Mouse (Mus musculus) layer of hippocampus, postnatal 14 days (tissue): ENCODE data around the gene Diras1. TPM values are rescaled to one million over a fixed set of nuclear protein-coding genes. Genes with fewer than 3 reads are reported as not detected.
A peak's percentile ranks its signal among the peaks of the same experiment; 100 is the strongest.

Experiments
- DNase-seq, 2 experiments: peaks; one replicate each; pipeline ENCODE4 v3.0.0; 2021 to 2022; ENCODE audit warnings: low spot score in 2 of 2, mixed read lengths in 1 of 2
- total RNA-seq, 2 experiments: library from RNA; stranded (reverse); gene quantifications; 2 replicates each; pipeline ENCODE4 v1.2.3; 2021

The Diras1 gene
- total RNA-seq, 2 experiments from 2014 or later, result 100 to 105 TPM

DNA sequence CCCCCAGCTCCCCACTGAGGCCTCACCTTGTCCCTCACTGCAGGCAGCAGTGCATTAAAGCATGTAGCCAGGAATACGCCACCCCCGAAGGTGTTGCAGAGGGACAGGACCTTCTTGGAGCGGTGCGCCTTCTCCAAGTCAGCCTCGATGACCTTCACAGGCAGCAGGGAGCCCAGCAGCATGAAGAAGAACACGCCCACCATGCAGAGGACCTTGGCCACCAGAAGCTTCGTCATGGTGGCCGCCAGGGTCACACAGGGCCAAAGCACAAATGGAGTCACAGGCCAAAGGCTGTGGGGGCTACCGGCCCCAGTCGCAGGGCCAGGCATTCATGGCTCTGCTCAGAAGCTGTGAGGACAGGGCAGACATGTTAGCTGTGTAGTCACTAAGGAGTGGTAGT is 8.1 kb upstream of the Diras1 start:
- DNase-seq, result no peak

- DNase-seq, result no peak
Measured at GRCm38 (mm10) chr10:81029031-81029430, 3.6 kb upstream of the Diras1 start.

DNA sequence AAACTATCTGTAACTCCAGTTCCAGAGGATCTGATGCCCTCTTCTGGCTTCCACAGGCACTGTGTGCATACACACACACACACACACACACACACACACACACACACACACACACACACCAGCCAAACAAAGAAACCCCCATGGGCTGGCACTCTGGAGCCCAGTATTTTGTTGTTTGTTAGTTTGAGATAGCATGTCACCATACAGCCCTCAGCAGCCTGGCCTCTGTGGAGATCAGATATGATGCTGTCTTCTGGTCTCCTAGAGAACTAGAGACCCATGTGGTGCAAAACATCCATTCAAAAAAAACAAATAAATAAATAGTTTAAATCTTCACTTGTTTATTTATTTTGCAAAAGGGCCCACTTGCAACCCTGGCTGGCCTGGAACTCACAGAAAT is 2.8 kb upstream of the Diras1 start:
- DNase-seq, result no peak

DNA sequence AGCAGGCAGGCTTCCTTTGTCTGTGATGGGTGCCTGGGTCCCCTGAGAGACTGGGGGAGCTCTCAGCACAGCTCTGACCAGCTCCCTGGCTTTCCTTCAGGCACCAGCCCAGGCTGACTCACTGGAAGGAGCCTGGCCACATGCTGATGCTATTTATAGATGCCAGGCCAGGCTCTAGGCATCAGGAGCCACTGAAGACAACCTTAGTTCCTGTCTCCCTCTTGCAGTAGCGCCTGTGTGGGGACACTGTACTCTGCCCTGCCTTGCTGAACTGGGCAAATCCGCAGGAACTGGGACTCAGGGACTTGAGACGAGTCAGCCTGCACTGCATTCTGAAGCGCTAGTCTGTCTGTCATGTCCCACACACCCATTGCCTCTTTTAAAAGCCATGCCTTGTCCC is 1.9 kb upstream of the Diras1 start:
- DNase-seq, result no peak

GRCm38 (mm10) chr10:81026857-81027256 is 1.4 kb upstream of the Diras1 start:
- DNase-seq, result no peak

DNA sequence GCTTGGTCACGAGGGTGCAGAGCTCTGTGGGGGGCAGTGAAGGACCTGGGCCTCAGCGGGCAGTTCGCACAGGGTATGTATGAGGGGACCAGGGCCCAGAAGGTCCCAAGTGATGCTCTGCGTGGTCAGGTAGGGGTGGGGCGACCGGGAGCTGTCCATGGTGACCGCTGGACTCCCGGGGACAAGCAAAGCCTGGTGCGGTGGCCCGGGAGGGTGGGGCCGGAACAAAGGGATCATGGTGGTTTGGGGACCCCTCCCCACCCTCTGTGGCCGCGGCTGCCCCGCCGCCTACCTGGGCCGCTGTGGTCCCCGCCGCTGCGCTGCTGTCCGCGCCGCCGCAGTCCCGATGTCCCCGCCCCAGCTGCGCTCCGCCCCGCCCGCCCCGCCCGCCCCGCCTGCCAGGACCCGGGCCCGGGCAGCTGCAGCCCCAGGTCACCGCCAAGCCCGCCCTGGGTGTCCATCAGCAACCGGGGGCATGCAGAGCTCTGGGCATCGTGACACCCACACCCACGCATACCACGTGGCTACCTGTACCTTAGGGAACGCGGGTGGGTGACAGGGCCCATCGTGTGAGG is 328 bp downstream of the Diras1 start:
- DNase-seq, result no peak

DNA sequence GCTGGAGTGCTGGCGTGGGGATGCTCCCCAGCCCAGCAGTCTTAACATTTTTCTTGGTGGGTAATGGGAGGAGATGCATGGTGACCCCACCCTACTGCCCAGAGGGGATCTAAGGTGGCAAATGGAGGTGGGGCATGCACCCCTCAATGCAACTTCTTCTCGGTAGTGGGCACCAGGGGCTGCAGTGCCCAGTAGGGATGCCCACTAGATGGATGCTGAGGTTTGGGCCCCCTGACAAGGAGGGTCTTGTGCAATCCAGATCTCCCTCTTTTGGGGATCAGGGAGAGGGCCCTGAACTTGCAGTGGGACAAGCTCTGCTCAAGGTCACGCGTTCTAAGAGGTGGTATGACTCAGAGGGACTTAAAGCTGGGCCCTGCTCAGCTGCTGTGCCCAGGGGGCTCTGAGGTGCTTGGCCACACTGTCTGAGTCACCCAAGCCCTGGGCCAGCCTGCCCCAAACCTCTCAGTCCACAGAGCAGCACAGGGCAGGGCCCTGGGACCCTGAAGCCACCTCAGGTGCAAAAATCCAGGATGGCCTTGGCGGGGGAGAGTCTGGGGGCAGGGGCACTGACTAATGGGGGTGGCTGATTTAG is 1.0 kb downstream of the Diras1 start:
- DNase-seq, result no peak

- DNase-seq, result no peak
Measured at GRCm38 (mm10) chr10:81022744-81023143, 2.7 kb downstream of the Diras1 start.

DNA sequence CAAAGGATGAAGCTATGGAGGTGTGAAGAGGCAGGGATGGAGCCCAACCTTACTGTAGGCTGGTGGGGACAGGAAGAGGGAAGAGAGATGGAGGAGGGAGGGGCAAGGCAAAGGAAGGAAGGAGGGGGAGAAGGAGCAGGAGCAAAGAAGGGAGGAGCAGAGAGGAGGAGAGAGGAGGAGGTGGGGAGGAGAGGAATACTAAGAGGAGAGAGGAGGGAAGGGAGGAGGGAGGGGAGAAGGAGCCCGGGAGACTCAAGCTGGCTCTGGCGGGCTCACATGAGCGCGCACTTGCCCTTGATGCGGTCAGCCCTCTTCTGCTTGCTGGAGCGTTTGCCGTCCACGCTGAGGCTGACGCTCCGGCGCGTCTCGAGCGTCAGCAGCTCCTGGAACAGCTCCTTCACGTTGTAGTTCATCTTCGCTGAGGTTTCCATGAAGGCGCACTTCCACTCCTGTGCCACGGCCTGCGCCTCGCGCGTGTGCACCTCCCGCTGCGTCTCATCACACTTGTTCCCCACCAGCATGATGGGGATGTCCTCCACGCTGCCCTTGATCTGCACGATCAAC is 3.8 kb downstream of the Diras1 start:
- DNase-seq, result no peak

DNA sequence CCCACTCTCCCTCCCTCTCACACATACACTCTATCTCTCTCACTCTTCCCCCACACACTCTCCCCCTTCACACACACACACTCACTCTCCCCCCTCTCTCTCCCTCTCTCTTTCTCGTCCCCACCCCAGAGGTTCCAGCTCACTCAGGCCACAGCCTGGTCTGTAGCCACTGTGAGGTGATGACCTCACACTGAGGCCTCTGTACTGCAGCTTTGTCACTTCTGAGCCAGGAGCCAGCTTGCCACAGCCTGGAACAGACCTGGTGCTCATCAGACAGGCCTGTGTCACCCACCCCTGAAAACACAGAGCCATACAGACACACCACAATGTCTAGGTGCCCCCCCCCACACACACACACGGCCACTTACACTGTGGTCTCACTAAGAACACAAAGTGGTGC is 5.3 kb downstream of the Diras1 start:
- no peak for DNase-seq

GRCm38 (mm10) chr10:81019687-81020086 is 5.8 kb downstream of the Diras1 start:
- DNase-seq, result no peak

DNA sequence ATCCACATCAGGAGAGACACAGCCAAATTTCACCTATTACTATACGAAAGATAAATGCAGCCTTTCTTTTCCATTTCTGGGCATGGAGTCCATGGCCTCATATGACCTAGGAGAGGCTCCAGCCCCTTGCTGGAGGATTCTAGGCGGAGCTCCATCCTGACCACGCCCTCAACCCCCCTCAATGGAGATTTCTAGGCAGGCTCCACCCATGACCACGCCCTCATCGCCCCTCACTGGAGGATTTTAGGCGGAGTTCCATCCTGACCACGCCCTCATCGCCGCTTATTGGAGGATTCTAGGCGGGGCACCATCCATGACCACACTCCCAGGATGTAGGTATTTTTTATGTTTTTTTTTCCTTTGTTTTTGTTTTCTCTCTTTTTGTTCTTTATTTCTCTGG is 7.1 kb downstream of the Diras1 start:
- peak in 1 of 2 experiments; percentile 72 for DNase-seq

DNA sequence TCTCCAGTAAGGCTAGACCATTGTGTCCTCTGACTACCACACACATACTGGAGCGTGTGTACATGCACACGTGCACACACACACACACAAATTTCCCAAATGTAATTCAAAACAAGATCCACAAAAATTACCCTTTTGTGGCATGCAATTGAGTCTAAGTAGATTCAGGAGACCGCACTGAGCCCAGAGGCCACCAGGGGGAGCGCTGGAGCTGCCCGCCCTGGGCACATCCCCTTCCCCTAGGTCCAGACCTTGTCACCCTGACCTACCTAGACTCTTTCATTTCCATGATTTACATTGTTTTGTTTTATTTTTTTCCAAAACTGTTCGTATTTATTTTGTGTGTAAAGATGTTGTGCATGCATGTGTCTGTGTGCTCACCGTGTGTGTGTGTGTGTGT is 8.8 kb downstream of the Diras1 start:
- DNase-seq, result no peak

DNA sequence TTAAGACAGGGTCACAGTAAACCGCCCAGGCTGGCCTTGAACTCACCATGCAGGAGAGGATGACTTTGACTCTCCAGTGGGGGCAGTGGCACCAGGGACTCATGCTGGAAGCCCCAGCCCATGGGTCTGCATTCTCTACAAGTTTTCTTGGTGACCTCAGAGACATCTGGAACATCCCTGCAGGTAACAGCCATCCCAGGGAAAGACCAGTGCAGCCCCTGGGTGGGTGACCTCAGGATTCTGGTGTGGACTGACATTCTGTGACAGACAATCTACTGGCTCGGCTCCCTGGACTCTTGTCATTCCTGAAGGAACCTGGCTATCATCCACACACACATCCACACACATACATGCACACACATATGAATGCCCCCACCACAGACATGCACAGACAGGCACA is 9.8 kb downstream of the Diras1 start:
- no peak for DNase-seq

- DNase-seq, result peak; percentile 97 to 99
Measured at GRCm38 (mm10) chr10:81014393-81015384, 10.8 kb downstream of the Diras1 start, which contains the start of gene Gng7. Gene Gng7 (minus strand): TSS chr10:81014945.

GRCm38 (mm10) chr10:81010851-81011250 is 14.6 kb downstream of the Diras1 start:
- no peak for DNase-seq

- no peak for DNase-seq
Measured at GRCm38 (mm10) chr10:81007240-81007639, 18.2 kb downstream of the Diras1 start.

DNA sequence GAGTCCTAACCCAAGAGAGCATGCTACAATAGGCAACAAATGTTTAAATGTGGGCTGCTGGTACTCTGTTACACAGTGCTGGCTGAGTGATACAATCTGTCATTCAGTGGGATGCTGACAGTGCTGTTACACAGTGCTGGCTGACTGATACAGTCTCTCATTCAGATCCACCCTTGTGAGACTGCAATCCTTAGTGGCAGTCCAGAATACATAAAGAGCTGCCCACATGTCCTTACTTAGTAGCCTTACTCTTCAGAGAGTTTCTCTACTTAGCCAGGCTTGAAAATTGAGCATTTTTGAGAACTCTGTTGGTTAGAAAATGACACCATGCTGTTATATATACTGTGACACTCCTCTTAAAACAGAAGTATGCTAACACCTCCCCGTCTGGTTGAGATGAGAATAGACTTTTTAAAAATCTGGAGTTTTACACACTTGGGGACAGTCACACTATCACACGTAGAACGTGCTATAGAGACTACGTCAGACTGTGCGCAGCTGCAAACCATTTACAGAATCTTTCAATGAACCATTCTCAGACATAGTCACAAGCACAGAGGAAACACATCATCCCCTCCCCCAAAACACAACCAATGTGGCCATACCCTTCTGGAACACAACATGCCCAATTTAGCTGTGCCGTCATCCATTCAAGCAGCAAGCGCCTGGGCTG is 19.3 kb downstream of the Diras1 start:
- DNase-seq, result no peak

DNA sequence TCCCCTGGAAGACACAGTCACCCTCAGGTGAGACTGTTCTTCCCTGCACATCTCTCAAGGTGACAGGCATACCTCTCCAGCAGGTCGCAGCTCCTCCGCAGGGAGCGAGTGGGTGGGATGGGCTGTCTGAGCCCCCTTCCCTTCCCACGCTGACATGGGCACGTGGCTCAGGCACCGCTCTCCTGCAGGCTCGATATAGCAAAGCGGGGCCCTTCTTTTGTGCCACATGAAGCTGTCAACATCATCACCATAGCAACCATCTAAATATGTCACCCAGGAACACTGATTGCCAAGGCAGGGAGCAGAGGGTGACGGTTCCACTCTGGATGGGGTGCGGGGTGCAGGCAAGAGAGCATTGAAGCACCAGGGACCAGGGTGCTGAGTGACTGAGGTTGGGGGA is 24.3 kb downstream of the Diras1 start:
- DNase-seq, result peak; percentile 60 to 79

DNA sequence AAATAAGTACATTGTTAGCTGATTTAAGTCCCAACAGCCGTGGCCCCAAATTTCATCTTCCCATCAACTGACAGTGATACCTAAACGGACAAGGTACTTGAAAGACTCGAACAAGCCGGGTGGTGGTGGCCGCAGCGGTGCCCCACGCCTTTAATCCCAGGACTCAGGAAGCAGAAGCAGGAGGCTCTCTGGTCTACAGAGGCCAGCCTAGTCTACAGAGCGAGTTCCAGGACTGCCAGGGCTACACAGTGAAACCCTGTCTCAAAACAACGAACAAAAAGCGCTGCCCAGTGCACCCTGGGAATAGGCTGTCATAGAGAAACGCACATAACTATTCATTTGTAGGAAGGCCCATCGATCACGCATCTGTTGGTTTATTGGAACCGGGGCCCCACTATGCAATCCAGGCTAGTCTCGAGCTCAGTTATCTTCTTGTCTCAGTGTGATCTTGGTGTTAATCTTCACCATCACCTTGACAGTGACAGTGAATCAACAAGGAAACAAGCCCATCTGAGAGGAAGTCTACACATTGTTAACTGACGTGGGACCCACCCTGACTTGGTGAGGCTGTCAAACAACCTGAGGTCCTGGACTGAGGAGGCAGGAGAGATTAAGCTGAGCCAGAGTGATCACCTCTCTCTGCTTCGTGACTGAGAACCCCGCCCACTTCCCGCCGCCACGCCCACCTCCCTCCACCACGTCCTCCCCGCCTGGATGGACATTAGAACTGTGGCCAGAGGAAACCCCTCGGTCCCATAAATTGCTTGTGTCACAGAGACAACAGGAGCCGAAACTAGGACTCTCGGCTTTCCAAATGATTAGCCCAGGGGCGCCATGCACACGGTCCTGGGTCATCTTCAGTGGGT is 25.0 kb downstream of the Diras1 start:
- no peak for DNase-seq
